Comparison of ENCODE assay signal across 21 mouse cellular contexts in the genomic region with DNA sequence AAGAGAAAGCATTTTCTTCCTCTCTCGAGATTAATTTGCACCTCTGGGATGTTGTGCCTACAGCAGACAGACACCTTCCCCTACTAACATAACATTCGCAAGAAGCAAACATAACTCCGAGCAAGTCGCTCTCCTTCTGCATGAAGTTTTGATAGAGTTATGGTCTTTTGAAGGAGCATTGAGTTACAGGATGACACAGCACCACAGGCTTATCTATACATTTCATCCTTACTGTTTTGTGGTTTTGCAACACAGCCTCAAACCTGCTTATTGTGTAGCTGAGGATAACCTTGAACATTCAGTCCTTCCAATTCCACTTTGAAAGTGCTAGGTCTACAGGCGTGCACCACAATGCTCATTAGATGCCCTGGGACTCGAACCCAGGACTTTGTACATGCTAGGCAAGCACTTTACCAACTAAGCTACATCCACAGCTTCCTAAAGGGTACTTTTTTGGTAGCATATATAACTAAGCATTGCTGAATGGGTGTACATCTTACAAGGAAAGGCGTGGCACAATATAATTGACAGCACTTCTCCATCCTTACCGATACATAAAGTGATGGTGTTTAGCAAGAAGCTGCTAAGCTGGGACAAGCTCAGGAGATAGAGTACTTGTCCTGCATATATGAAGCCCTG.
"Had no signal": no experiment of that assay in that cellular context is flagged by ENCODE, and none has a peak within 500 bp of the region (broad histone marks: within the 10 kb centered on the region; RNA-seq: fewer than 3 reads in every experiment).

No protein-coding gene starts in this region.

- H3K4me3 ChIP-seq: limb, embryonic 12.5 days; limb, embryonic 15.5 days; megakaryocyte, embryonic 14.5 days; midbrain, embryonic 12.5 days; myocyte; neural tube, embryonic 13.5 days had no signal

- DNase-seq: kidney, adult 2 months; kidney, postnatal 36 days; left cerebral cortex, postnatal 4 days; lung, embryonic 14.5 days; right cerebral cortex, postnatal 14 days; right cerebral cortex, postnatal 4 days; thymus, adult 2 months; thymus, postnatal 14 days; thymus, postnatal 4 days had no signal

- ATAC-seq: intestine, postnatal 0 days; lung, postnatal 0 days; midbrain, embryonic 16.5 days had no signal

- H3K9me3 ChIP-seq: limb, embryonic 15.5 days; midbrain, embryonic 12.5 days; neural tube, embryonic 13.5 days had no signal

- H3K36me3 ChIP-seq: limb, embryonic 12.5 days; limb, embryonic 15.5 days; midbrain, embryonic 12.5 days; neural tube, embryonic 13.5 days had no signal

- H3K4me2 ChIP-seq: limb, embryonic 12.5 days; limb, embryonic 15.5 days; lung, embryonic 14.5 days; midbrain, embryonic 12.5 days; neural tube, embryonic 13.5 days had no signal

- H3K9ac ChIP-seq: limb, embryonic 12.5 days; limb, embryonic 15.5 days; lung, embryonic 14.5 days; midbrain, embryonic 12.5 days; neural tube, embryonic 13.5 days had no signal

- H3K27me3 ChIP-seq: limb, embryonic 12.5 days; limb, embryonic 15.5 days; neural tube, embryonic 13.5 days had no signal

- H3K27ac ChIP-seq: kidney, postnatal 0 days; limb, embryonic 12.5 days; limb, embryonic 15.5 days; macrophage; midbrain, embryonic 12.5 days; neural tube, embryonic 13.5 days; stomach, postnatal 0 days had no signal
